Mouse (Mus musculus) ovary, postnatal 14 days (tissue): ENCODE measurements around the gene Inha.

Experiments
- DNase-seq: peaks from one replicate; pipeline ENCODE4 v3.0.0; 2022; ENCODE audit warnings: low spot score

Gene Inha

GRCm38 (mm10) chr1:75490785-75491551 is 15.9 kb upstream of the Inha start:
- no peak for DNase-seq

DNA sequence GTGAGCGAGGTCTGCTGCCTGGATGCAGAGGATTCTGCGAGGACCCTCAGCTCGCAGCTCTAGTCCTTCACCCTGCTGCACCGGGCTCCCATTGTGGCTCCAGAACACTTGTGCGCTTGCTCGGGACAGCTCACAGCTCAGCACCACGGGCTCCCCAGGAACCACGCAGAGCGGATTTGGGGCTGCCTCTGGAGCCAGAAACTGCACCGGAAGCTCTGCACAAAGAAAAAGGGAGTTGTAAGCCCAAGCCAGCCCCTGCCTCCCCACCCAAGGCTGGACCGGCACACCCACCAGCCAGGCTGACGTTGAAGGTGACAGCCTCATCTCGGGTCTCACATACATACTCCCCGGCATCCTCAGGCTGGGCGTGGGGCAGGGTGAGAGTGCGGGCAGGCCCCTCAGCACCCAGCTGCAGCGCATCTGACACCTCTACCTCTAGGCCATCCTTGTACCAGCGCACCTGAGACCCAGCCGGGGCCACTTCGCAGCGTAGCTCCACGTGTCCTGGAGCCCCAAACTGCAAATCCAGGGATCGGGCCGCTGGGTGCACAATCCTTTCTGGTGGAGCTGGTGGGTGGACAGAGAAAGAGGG is 14.2 kb upstream of the Inha start:
- DNase-seq: no peak

GRCm38 (mm10) chr1:75494878-75495548 is 11.9 kb upstream of the Inha start:
- no peak for DNase-seq

GRCm38 (mm10) chr1:75498897-75499296 is 8.0 kb upstream of the Inha start:
- DNase-seq: no peak

GRCm38 (mm10) chr1:75499441-75499840 is 7.4 kb upstream of the Inha start:
- DNase-seq: no peak

- no peak for DNase-seq
These were observed 5.0 kb upstream of the Inha start for GRCm38 (mm10) chr1:75501905-75502304.

GRCm38 (mm10) chr1:75502945-75503650 is 3.8 kb upstream of the Inha start:
- DNase-seq: no peak

GRCm38 (mm10) chr1:75503651-75503980 is 3.3 kb upstream of the Inha start:
- DNase-seq: no peak

- DNase-seq: no peak
These were observed 2.4 kb upstream of the Inha start for GRCm38 (mm10) chr1:75504256-75505045.

DNA sequence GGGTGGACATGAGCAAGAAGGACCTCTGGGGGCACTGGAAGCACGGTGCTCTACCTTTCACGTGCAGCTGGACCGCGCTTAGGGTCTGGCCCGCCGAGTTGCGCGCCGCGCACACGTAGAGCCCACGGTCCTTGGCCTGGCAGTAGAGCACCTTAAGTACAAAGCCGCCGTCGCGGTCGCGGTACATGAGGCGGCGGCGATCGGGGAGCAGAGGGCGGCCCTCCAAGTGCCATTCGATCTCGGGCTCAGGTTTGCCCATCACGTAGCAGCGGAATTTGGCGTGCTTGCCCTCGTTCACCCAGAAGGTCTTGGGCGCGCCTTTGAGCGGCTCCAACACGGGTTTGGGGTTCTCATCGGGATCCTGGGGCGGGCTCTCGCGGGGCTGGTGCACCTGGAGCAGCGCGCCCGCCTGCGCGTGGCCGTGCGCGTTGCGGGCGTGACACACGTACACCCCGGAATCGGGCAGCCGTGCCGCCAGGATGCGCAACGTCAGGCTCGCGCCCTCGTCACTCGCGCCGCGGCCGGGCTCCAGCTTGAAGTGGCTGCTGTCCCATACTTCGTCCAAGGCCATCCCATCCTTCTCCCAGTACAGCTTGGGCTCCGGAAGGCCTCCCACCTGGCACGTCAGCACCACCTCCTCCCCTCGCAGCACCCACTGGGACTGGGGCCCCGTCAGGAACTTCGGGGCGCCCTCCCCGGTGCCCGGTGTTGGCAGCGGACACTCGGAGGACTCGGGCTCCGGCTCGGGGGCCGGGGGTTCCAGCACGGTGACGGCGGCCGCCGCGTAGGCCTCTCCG is 1.5 kb upstream of the Inha start:
- DNase-seq: peak; percentile 48

DNA sequence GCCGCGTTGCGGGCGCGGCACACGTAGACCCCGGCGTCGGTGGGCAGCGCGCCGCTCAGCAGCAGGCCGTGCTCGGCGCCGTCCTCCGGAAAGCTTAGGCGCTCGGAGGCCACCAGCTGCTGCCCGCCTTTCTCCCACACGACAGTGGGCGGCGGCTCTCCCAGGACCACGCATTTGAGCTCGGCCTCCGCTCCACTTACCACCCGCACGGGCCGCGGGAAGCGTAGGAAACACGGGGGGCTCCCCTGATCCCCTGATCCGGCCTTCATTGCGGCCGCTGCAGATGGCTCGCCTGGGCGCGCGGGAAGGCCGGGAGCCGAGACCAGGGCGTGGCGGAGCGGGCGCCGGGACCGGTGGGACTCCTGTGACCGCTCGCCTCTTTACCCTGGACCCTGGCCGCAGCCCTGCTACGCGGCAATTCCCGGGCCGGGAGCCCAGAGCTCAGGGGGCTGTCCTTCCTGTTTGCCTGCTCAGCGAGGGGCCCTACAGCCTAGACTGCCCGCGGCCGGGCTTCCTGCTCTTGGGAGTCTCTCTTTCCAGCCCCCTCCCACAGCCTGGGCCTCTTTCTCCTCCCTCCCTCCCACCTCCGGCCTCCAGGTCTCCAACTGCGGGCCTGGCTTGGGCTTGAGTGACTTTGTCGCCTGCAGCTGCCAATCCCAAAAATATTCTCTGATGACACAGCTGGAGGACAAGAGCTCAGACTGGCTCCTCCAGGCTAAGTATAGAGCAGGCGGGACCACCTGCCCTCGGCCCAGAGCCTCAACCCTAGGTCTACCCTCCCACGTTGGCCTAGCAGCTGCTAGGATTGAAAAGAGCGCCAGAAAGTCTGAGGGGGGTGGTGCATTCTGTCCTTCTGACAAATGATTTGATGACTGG is 683 bp upstream of the Inha start, which contains the start of gene Obsl1:
Obsl1 (minus strand) TSS at position 497 of the 876 bp plus-strand sequence.
- DNase-seq: peak; percentile 71

DNA sequence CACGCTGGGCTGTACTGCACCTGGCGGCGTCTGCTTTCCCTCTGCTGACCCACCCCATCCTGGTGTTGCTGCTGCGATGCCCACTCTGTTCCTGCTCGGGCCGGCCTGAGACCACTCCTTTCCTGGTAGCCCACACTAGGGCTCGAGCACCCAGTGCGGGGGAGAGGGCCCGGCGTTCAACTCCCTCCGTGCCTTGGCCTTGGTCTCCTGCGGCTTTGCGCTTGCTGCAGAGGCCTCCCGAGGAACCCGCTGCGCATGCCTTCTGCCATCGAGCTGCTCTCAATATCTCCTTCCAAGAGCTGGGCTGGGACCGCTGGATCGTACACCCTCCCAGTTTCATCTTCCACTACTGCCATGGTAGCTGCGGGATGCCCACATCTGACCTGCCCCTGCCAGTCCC is 2.7 kb downstream of the Inha start:
- DNase-seq: no peak

DNA sequence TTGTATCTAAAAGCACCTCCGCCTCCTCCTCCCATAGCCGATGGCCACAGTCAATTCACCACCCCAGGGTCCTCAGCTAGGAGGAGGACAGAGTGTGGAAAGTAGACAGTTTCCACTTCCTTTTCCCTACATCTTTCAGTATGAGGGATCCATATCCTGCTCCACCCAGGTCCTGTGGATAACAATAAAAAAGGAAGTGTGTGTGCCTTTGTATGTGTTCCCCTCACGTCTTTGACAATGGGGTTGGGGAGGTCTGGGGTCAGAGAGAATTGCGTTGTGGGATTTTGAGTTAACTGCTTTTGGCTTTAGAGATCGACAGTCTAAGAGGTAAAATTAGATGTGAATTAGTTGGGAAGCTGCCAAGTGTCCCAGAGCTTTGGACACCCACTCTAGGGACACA is 3.3 kb downstream of the Inha start:
- no peak for DNase-seq

DNA sequence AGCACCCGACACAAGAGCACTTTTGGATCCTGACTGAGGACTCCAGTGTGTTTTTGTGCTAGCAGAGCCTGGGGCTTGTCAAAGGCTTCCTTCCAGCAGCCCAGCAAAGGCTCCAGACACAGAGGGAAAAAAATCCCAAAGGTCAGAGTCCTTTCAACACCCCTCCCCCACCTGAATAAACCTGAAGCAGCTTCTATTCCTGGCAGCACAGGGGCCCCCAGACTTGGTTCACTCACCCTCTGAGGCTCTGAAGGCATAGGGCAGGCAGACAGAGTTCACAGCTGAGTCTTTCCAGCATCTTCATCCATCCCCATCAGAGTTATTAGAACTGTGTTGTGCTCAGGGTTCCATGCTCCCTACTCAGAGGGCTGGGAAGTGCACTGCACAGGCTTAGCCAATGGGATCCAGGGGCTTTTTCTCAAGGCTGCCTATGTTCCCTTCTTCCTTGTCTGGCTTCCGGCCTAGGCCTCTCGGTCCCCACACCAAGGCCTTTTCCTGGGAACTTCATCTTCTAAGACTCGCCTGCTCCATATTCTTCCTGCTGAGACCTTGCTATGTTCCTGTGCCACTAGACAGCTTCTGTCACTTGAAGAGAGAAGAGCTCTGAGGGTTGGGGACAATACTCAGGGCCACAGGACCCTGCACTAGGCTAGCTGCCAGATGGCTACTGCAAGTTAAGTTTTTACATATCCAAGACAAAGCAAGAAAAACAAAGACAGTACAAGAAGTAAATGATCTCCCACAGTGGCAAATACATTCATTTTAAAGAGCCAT is 4.7 kb downstream of the Inha start:
- DNase-seq: no peak

GRCm38 (mm10) chr1:75512550-75512949 is 5.7 kb downstream of the Inha start:
- DNase-seq: no peak

GRCm38 (mm10) chr1:75516703-75517380 is 10.0 kb downstream of the Inha start:
- DNase-seq: no peak

- no peak for DNase-seq
These were observed 11.1 kb downstream of the Inha start for GRCm38 (mm10) chr1:75517984-75518383.

GRCm38 (mm10) chr1:75518427-75518826 is 11.6 kb downstream of the Inha start:
- no peak for DNase-seq

- DNase-seq: peak; percentile 39
These were observed 12.7 kb downstream of the Inha start for GRCm38 (mm10) chr1:75519576-75519975.
